Mouse (Mus musculus) CH12.LX (cell line): ENCODE measurements around the gene Mgp.

Experiments
- CTCF ChIP-seq, 2 experiments: IDR thresholded peaks in 1 of 2; conservative IDR thresholded peaks in 1 of 2; 2 replicates each; pipeline ENCODE4 v1.5.1; 2011 to 2012; ENCODE audit warnings: low read depth in 2 of 2, low read length in 2 of 2, improper control_type of control experiment in 1 of 2, inconsistent platforms in 1 of 2, mild to moderate bottlenecking in 1 of 2, moderate library complexity in 1 of 2
- EP300 ChIP-seq: IDR thresholded peaks from 2 replicates; pipeline ENCODE4 v1.6.1; 2011; ENCODE audit warnings: low read length, improper control_type of control experiment
- IRF4 ChIP-seq: IDR thresholded peaks from 2 replicates; pipeline ENCODE4 v1.6.1; 2014; ENCODE audit warnings: low read depth, mild to moderate bottlenecking, inconsistent platforms, low read length, improper control_type of control experiment
- JUND ChIP-seq: conservative IDR thresholded peaks from 2 replicates; pipeline ENCODE4 v1.6.1; 2011; ENCODE audit warnings: low read depth, low read length, improper control_type of control experiment
- MYC ChIP-seq: IDR thresholded peaks from 2 replicates; pipeline ENCODE4 v1.6.1; 2011; ENCODE audit warnings: low read depth, mild to moderate bottlenecking, improper control_type of control experiment, low read length
- POLR2A ChIP-seq: IDR thresholded peaks from 2 replicates; pipeline ENCODE4 v1.6.1; 2011; ENCODE audit warnings: low read depth, mild to moderate bottlenecking, improper control_type of control experiment, low read length
- SMC3 ChIP-seq: IDR thresholded peaks from 2 replicates; pipeline ENCODE4 v1.6.1; 2011; ENCODE audit warnings: low read depth, low read length, improper control_type of control experiment
- ZKSCAN1 ChIP-seq: IDR thresholded peaks from 2 replicates; pipeline ENCODE4 v1.6.1; 2012; ENCODE audit warnings: low read depth, inconsistent platforms, low read length, improper control_type of control experiment, borderline replicate concordance

DNA sequence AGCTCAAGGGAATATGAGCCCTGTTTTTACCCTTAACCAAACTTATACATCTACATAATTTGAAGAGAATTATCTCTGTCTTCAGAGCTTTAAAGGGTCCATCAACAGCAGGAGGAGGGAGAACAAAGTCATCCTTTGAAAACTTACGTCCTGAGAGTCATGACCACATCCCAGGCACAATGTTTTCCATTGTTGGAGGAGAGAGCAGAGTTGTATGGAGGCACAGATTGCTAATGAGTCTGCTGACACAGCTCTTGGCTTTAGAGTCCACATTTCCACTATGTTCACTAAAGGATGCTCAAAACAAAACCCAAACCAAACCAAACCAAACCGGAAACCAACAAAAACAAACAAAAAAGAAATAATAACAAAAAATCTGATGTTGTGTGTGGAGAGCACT lies 30.7 kb downstream of the Mgp start:
- TF ChIP-seq EP300 (no peak), JUND (no peak), CTCF (conservative IDR thresholded peaks at IDR 0.05 in 1 of 2, IDR thresholded peaks at IDR 0.05 in 1 of 2; ENCODE audit: low read depth in 2 of 2, low read length in 2 of 2) (no peak), MYC (no peak), ZKSCAN1 (no peak), IRF4 (no peak), POLR2A (no peak), SMC3 (no peak)
